Mouse (Mus musculus): ENCODE data around the gene Akt3.

Gene Akt3

GRCm38 (mm10) chr1:176997254-176997653 is 260.7 kb downstream of the Akt3 start:
- no peaks in the 10 kb centered on the region for H3K36me3 ChIP-seq (ENCODE audit: insufficient read depth, low read length)
- H3K4me3 ChIP-seq (replicated peaks; ENCODE audit: low read length) = peak overlapping the region; percentile 76
- peaks cover 72% of the 10 kb centered on the region for H3K4me1 ChIP-seq (replicated peaks; ENCODE audit: low read depth, low read length)
- peaks cover 17% of the 10 kb centered on the region; the same call in 1 of the 2 replicates for H3K27me3 ChIP-seq (ENCODE audit: insufficient read depth, low read length)
- TF ChIP-seq POU5F1 (IDR thresholded peaks at IDR 0.05; ENCODE audit: borderline replicate concordance, low read length) = no peak
- TF ChIP-seq CTCF (conservative IDR thresholded peaks at IDR 0.05; ENCODE audit: low read length) = no peak
- no peak for TF ChIP-seq NANOG (IDR thresholded peaks at IDR 0.05; ENCODE audit: borderline replicate concordance, low read length)
- H3K9me3 ChIP-seq (ENCODE audit: low read length) = no peaks in the 10 kb centered on the region

GRCm38 (mm10) chr1:176996630-176997201 is 261.3 kb downstream of the Akt3 start:
- Histone ChIP-seq H3K9me3 (ENCODE audit: low read length) (no peaks in the 10 kb centered on the region), H3K36me3 (ENCODE audit: insufficient read depth, low read length) (no peaks in the 10 kb centered on the region), H3K4me3 (replicated peaks; ENCODE audit: low read length) (no peak overlapping the region), H3K27me3 (ENCODE audit: insufficient read depth, low read length) (peaks cover 17% of the 10 kb centered on the region; the same call in 1 of the 2 replicates), H3K4me1 (replicated peaks; ENCODE audit: low read depth, low read length) (peaks cover 75% of the 10 kb centered on the region)
- TF ChIP-seq CTCF (conservative IDR thresholded peaks at IDR 0.05; ENCODE audit: low read length) (no peak), NANOG (IDR thresholded peaks at IDR 0.05; ENCODE audit: borderline replicate concordance, low read length) (no peak), POU5F1 (IDR thresholded peaks at IDR 0.05; ENCODE audit: borderline replicate concordance, low read length) (no peak)

- no peak overlapping the region for H3K4me3 ChIP-seq (replicated peaks; ENCODE audit: low read length)
- H3K4me1 ChIP-seq (replicated peaks; ENCODE audit: low read depth, low read length) = peaks cover 81% of the 10 kb centered on the region
- TF ChIP-seq NANOG (IDR thresholded peaks at IDR 0.05; ENCODE audit: borderline replicate concordance, low read length) = peak; percentile 40; the same call in 1 of the 2 replicates
- TF ChIP-seq CTCF (conservative IDR thresholded peaks at IDR 0.05; ENCODE audit: low read length) = no peak
- no peaks in the 10 kb centered on the region for H3K9me3 ChIP-seq (ENCODE audit: low read length)
- H3K27me3 ChIP-seq (ENCODE audit: insufficient read depth, low read length) = peaks cover 17% of the 10 kb centered on the region; the same call in 1 of the 2 replicates
- H3K36me3 ChIP-seq (ENCODE audit: insufficient read depth, low read length) = no peaks in the 10 kb centered on the region
Measured at GRCm38 (mm10) chr1:176996166-176996565, 261.8 kb downstream of the Akt3 start.

GRCm38 (mm10) chr1:176995419-176995775 is 262.6 kb downstream of the Akt3 start:
- no peaks in the 10 kb centered on the region for H3K36me3 ChIP-seq (ENCODE audit: insufficient read depth, low read length)
- H3K9me3 ChIP-seq (ENCODE audit: low read length) = no peaks in the 10 kb centered on the region
- H3K27me3 ChIP-seq (ENCODE audit: insufficient read depth, low read length) = peaks cover 15% of the 10 kb centered on the region; the same call in 1 of the 2 replicates
- peaks cover 81% of the 10 kb centered on the region for H3K4me1 ChIP-seq (replicated peaks; ENCODE audit: low read depth, low read length)
- TF ChIP-seq CTCF (conservative IDR thresholded peaks at IDR 0.05; ENCODE audit: low read length) = no peak
- TF ChIP-seq NANOG (IDR thresholded peaks at IDR 0.05; ENCODE audit: borderline replicate concordance, low read length) = no peak
- no peak for TF ChIP-seq POU5F1 (IDR thresholded peaks at IDR 0.05; ENCODE audit: borderline replicate concordance, low read length)
- no peak overlapping the region for H3K4me3 ChIP-seq (replicated peaks; ENCODE audit: low read length)

GRCm38 (mm10) chr1:176994707-176995418 is 263.1 kb downstream of the Akt3 start:
- no peak for TF ChIP-seq NANOG (IDR thresholded peaks at IDR 0.05; ENCODE audit: borderline replicate concordance, low read length)
- TF ChIP-seq CTCF (conservative IDR thresholded peaks at IDR 0.05; ENCODE audit: low read length) = no peak
- TF ChIP-seq POU5F1 (IDR thresholded peaks at IDR 0.05; ENCODE audit: borderline replicate concordance, low read length) = no peak
- peak overlapping the region; percentile 29 for H3K4me3 ChIP-seq (replicated peaks; ENCODE audit: low read length)
- H3K36me3 ChIP-seq (ENCODE audit: insufficient read depth, low read length) = no peaks in the 10 kb centered on the region
- no peaks in the 10 kb centered on the region for H3K9me3 ChIP-seq (ENCODE audit: low read length)
- peaks cover 84% of the 10 kb centered on the region for H3K4me1 ChIP-seq (replicated peaks; ENCODE audit: low read depth, low read length)
- H3K27me3 ChIP-seq (ENCODE audit: insufficient read depth, low read length) = peaks cover 15% of the 10 kb centered on the region; the same call in 1 of the 2 replicates

GRCm38 (mm10) chr1:176994087-176994486 is 263.9 kb downstream of the Akt3 start:
- Histone ChIP-seq H3K36me3 (ENCODE audit: insufficient read depth, low read length) (no peaks in the 10 kb centered on the region), H3K9me3 (ENCODE audit: low read length) (no peaks in the 10 kb centered on the region), H3K4me1 (replicated peaks; ENCODE audit: low read depth, low read length) (peaks cover 83% of the 10 kb centered on the region), H3K4me3 (replicated peaks; ENCODE audit: low read length) (peak overlapping the region; percentile 39; the same call in 1 of the 2 replicates), H3K27me3 (ENCODE audit: insufficient read depth, low read length) (peaks cover 15% of the 10 kb centered on the region; the same call in 1 of the 2 replicates)
- no peak for TF ChIP-seq NANOG (IDR thresholded peaks at IDR 0.05; ENCODE audit: borderline replicate concordance, low read length)
- TF ChIP-seq POU5F1 (IDR thresholded peaks at IDR 0.05; ENCODE audit: borderline replicate concordance, low read length) = no peak
- TF ChIP-seq CTCF (conservative IDR thresholded peaks at IDR 0.05; ENCODE audit: low read length) = no peak

- H3K4me1 ChIP-seq (replicated peaks; ENCODE audit: low read depth, low read length) = peaks cover 80% of the 10 kb centered on the region
- H3K4me3 ChIP-seq (replicated peaks; ENCODE audit: low read length) = peak overlapping the region; percentile 39; the same call in 1 of the 2 replicates
- peaks cover 15% of the 10 kb centered on the region; the same call in 1 of the 2 replicates for H3K27me3 ChIP-seq (ENCODE audit: insufficient read depth, low read length)
- no peak for TF ChIP-seq POU5F1 (IDR thresholded peaks at IDR 0.05; ENCODE audit: borderline replicate concordance, low read length)
- TF ChIP-seq NANOG (IDR thresholded peaks at IDR 0.05; ENCODE audit: borderline replicate concordance, low read length) = no peak
- TF ChIP-seq CTCF (conservative IDR thresholded peaks at IDR 0.05; ENCODE audit: low read length) = no peak
- no peaks in the 10 kb centered on the region for H3K9me3 ChIP-seq (ENCODE audit: low read length)
- no peaks in the 10 kb centered on the region for H3K36me3 ChIP-seq (ENCODE audit: insufficient read depth, low read length)
Measured at GRCm38 (mm10) chr1:176993141-176994010, 264.6 kb downstream of the Akt3 start.

GRCm38 (mm10) chr1:176992517-176992916 is 265.5 kb downstream of the Akt3 start:
- Histone ChIP-seq H3K27me3 (ENCODE audit: insufficient read depth, low read length) (peaks cover 14% of the 10 kb centered on the region; the same call in 1 of the 2 replicates), H3K36me3 (ENCODE audit: insufficient read depth, low read length) (no peaks in the 10 kb centered on the region), H3K4me3 (replicated peaks; ENCODE audit: low read length) (no peak overlapping the region), H3K4me1 (replicated peaks; ENCODE audit: low read depth, low read length) (peaks cover 72% of the 10 kb centered on the region), H3K9me3 (ENCODE audit: low read length) (no peaks in the 10 kb centered on the region)
- peak; percentile 68; the same call in 1 of the 2 replicates for TF ChIP-seq NANOG (IDR thresholded peaks at IDR 0.05; ENCODE audit: borderline replicate concordance, low read length)
- TF ChIP-seq CTCF (conservative IDR thresholded peaks at IDR 0.05; ENCODE audit: low read length) = no peak

All from E14TG2a.4 (cell line).